Mouse (Mus musculus) naive thymus-derived CD4-positive, alpha-beta T cell, adult 2 months (primary cell): ENCODE results near the gene Mpv17l2.

ENCODE experiments used
- DNase-seq: peaks from one replicate; pipeline ENCODE4 v3.0.0-alpha.2; 2011; ENCODE audit warnings: low read depth

Mpv17l2 gene

DNA sequence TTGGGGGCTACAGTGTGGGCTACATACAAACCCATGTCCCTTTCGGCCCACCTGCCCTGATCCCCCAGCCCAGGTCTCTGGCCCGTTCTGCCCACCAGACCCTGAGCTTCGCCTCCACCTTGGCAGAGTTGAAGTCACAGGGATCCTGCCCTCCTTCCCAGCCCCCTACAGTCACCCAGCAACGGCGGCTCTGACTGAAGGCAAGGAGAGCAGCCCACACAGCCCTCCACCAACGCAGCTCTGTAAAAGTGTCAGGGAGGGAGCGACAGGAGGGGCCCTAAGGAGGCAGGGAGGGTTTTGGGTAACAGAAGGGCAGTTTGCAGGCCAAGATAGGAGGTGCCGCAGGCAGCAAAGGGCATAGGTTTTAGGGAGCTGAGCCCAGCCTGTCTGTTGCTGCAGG, 30.1 kb upstream of the Mpv17l2 start:
- no peak for DNase-seq

DNA sequence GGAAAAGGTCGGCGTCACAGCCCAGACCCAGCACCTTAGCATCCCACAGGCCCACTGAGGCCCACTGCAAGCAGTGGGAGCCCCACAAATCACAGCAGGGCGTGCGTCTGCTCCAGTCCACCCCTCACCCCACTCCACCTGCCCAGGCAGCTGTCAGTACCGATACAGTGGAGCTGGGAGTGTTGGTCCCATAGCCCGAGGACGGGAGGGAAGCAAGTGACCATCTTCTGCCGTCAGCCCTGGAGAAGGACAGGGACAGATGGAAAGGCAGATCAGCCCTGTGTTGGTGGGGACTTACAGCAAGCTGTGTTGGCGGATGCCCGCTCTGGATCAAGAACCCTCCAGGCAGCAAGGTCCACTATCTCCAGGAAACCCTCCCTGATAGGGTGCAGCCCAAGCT, 28.3 kb upstream of the Mpv17l2 start:
- DNase-seq, result no peak

DNA sequence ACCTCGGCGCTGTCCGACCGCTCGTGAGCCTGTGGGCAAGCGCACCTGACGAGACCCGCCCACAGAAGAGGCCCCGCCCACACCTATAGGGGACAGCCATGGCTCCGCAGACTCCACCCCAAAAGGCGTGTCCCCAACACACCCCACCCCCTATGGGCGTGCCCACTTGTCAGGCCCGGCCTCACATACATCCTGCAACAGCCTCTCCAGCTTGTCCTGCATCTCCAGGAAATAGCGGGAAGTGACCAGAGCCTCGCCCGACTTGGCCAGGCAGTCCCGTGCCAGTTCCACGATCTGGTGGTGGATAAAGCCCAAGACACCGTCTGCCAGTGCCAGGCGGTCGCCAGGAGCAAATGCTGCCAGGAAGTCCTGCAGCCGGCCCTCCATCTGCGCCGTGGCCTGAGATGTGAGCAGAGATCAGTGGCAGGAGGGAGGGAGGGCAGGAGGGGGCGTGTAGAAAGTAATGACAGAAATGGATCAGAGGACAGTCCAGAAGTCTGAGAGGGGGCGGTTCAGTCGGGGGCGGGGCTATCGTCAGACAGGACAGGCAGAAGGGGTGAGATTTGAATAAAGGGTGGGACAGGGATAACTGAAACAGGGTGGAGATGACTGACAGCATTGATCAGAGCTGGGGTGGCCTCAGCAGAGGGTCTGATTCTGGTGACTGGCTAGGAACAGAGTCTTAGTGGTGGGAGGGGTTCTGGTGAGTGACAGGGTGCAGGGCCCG, 27.4 kb upstream of the Mpv17l2 start:
- DNase-seq, result no peak

DNA sequence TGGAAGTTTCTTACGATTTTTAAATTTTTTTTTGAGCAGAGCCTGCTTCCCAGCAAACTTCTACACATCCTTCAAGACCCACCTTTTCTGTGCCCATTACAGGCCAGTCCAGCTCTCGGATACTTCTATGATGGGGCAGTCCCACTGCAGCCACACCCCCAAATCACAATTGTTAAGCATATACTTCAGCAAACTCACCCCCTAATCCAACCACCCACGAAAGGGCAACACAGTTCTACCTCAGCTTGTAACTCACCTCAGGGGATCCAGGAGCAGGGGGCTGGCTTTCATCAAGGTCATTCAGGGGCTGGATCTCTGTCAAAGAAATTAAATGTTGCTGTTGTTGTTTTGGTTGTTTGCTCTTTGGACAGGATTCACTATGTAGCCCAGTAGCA, 26.3 kb upstream of the Mpv17l2 start:
- no peak for DNase-seq

DNA sequence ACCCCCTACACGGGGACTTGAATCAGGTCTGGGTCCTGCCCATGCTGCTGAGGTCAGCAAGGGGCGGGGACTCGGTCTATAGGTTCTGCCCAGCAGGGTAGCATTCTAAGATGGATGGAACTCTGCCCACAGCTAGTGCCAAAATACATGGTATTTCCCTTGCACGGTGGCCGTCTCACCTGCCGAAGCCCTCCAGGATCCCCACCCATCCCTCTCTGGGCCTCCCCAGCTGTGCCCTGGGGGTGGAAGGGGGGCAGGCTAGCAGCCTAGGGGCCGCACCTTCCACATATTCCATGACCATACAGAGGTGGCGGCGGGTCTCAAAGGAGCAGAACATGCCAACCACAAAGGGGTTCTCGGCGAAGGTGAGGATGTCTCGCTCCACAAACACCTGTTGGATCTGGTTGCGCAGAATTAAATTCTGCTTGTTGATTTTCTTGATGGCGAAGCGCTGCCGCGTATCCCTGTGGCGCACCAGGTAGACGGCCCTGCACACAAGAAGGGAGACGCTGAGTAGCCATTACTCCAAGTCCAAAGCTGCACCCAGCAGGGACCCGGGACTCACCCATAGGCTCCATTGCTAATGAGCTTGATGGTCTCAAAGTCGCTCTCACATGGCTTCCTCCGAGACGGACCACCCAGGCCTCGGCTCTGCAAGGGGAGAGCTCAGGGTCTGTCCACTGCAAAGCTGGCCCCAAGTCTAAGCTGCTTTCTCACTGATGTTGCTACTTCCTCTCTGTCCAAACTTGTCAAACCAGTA, 25.7 kb upstream of the Mpv17l2 start:
- DNase-seq, result no peak

DNA sequence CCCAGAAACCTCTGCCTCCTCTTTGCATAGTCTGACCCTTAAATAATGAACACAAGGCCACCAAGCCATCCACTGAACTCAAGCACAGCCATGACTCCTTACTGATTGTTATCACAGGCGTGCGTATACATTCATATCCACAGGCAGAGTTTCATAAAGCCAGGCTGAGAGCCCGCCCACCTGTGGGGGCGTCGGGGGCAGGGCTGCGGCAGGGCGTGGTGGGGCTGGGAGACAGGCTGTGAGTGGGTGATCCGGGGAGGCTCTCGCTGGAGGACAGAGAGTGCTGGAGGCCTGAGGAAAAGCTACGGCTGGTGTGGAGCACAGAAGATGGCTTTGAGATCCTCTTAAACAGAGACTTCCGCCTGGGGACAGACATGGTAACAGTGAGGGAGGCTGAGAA, 19.3 kb upstream of the Mpv17l2 start:
- DNase-seq, result no peak

DNA sequence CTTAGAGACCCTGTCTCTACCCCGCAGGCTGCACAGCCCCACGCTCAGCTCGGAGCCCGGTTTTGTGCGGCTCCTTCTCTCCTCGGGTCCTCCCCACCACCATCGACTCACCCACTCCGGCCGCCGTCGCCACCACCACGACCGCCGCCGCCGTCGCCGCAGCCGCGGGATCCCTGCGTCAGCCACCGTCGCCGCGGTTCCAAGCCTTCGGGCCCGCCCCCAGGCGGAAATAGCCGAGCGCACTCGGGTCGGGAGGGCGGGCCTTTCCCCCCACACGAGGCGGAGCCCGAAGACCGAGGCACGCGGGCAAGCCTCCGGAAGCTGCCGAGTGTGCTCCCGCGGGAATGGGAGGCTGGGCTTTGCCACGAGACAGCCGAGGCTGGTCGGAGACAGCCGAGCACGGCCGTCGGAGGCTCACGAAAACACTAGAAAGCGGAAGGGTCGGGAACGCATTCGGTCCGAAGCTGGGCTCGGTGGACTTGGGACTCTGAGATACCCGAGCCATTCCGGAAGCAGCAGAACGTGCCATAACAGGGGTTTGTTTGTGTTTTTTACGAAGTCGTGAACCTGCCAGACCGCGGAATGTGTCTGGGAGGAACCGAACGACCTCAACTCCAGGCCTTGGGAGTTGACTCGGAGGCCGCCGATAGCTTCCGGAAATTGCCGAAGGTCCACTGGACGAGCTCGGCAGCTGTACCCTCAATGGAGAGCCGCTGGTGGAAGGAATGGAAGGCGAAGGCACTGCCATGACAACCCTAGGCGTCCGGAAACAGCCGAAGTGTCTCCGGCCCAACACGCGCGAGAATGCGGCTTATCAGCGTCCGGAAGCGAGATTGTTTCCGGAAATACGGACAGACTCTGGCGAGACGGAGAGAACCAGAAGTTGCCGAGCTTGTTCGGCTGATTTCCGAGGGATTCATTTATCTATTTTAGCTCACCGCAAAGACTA, 16.0 kb upstream of the Mpv17l2 start, which contains the start of gene Pik3r2:
Gene Pik3r2, minus strand, starts transcription at position 218 of the 949 bp plus-strand sequence.
- DNase-seq, result peak; percentile 98

DNA sequence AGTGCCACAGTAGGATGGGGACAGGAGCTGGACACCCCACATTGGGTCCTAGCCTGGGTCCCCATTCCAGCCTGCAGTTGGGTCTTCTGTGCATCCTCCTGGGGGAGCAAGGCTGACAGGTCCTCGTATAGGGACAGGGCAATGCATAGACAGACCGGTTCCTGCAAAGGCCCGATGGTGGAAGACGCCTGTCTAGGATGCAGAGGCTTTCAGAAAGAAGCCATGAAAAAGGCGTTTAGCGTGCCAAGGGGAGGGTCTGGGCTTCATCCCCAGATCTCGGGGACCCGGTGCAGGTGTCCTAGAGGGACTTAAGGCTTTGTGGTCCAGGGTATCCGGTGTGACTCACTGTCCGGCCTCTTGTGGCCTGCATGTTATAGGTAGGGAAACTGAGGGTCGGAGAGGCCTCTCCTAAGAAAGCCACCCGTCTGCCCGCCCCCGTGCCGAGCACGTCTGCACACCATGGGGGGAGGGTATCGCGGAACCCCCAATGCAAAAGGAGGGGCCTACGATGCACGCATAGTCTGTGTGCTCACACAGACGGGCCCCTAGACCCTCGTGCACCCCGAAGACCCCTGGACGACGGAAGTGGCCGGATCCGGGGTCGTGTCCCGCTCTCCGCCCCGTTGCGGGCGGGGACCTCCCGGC, 15.2 kb upstream of the Mpv17l2 start:
- DNase-seq, result peak; percentile 55

DNA sequence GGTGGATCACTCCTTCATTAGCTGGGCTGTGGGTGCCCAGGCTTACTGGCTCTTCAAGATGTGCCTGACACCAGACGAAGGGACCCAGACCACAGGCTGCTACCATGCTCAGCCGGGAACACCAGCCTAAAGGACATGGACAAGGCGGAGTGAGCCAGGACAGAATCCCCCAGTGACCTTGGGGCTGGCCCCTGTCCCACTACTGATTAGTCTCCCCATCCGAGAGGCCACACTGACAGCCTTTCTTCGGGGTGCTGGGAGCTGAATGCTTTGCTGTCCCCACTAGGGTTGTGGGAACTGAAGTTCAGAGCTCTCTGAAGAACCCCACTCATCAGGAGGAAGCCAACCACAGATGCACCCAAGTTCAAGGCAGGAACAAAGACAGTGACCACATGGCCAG, 14.5 kb upstream of the Mpv17l2 start:
- DNase-seq, result no peak

DNA sequence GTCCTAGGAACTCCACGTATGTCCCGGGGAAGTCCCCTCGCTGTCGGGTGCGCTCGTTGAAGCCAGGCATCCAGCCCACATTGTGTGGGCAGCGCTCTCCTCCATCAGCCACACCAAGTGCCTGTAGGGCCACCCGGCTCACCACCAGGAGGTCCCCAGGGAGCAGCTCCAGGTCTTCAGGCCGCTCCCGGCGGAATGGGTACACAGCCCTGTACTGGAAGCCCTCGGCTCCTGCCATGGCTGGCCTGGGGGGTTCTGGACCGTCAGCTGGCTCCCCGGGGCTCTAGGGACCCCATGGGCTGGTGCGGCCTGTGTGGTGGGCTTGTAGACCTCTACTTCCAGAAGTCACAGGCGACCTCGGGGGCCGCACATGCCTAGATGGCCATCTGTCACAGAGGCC, 14.0 kb upstream of the Mpv17l2 start:
- DNase-seq, result no peak

DNA sequence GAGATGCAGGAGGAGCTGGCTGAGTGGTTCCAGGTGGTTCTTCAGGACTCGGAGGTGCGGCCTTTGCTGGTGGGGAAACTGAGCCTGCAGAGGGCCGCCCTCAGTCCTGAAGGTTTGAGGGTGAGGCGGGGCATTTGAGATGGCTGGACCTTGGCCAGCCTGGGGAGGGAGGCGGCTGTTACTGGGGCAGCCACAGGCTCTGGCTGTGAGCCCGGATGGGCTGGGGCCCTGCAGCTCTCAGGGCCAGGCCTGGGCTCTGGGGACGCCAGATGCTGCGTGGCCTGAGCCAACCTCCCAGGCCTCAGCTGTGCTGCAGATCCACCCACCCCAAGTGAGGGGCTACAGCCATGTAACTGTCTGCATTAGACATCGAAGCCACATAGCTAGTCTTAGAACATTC, 13.1 kb upstream of the Mpv17l2 start:
- no peak for DNase-seq

DNA sequence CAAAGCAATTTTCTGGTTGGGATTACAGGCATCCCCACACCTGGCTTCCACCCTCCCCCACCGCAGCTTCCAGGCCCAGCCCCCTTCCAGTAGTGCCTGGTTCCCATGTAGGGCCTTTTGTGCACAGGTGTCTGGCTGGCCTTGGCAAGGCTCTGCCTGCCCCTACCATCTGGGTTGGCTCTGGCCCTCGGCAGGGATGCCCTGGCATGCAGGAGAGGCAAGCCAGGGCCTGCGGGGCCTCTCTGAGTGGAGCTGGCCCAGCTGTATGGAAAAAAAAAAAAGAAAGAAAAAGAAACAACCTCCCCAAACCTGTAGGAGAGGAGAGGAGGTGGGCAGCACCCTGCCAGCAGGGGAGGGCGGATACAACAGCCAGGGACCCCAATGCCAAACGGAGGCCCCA, 12.7 kb upstream of the Mpv17l2 start:
- DNase-seq, result no peak

DNA sequence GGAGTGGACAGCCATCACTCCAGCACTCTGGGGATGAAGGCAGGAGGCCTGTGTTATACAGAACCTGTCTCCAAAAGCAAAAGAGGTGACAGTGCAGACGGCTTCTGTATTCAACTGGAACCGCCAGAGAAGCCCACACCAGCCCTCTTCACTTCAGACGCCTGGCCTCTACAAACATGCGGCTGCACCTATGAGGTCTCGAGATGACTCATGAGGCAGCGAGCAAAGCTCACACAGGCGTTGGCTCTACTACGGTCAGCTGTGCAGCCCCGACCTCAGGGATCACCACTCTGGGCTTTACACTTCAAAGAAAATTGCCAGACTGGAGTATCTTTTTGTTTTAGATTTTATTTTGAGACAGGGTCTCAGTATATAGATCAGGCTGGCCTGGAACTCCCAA, 12.1 kb upstream of the Mpv17l2 start:
- no peak for DNase-seq

DNA sequence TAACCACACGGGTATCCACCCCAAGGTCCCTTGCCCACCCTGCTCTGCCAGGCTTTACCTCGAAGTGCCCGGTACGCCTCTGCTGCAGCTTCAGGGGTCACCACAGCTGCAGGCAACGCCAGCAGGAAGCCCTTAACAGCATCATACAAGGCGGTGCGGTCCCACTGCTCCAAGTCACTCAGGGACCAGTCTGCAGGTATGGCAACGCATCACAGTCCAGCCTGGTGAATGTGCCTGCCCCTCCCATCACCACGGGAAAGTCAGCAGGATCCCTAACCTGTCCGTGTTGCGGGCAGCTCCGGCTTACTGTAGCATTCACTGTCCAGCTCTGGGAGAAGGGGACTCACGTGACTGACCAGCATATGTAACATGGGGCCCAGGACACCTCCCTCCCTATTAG, 11.3 kb upstream of the Mpv17l2 start:
- DNase-seq, result no peak

DNA sequence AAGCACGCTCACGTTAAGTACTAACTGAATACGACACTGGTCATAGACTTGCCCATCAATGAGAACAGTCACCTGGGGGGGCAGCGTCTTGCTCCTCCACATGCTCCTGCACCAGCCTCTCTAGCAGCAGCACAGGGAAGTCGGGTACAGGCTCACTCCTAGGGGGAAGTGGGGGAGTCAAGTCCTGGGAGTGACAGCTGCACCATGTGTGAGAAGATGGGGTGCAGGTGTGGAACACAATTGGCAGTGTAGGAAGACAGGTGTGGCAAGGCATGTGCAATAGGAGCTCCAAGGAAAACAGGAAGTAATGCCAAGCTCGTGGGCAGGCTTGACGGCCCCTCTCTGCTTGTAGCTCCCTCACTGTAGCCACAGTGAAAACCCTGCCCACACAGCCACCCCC, 10.5 kb upstream of the Mpv17l2 start:
- DNase-seq, result no peak

DNA sequence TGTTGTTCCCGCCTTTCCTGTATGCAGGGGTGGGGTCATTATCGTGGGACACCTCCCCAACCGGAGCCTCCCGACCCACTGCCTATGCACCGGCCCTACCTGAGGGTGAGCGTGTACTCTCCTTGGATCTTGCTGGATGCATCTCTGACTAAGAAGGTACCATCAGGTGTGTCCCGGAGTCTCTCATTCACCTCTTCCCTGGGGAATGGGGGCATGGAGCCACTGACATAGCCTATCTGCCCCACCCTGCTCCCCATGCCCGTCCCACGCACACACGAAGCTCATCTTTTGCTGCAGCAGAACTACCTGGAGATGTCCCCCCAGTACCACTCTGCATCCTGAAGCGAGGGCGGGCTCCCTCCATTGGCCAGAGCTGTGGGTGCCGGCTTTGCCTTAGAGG, 10.0 kb upstream of the Mpv17l2 start:
- DNase-seq, result no peak

DNA sequence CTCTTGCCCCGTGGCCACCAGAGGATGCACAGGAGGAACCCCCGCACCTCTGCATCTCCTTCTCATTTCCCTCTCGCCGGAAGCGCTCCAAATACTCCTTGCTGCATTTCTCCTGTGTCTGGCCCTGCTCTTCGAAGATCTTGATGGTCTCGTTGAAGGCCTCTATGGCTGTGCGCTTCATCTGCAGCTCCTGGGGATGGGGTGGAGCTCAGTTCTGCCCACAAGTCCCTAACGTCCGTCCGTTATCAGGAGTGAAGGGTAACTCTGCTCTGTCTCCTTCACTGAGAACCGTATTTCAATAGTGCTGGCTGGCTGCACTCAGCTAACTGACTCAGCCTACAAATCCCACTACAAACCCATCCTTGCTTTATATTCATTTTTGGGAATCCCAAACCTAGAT, 9.1 kb upstream of the Mpv17l2 start:
- DNase-seq, result no peak

DNA sequence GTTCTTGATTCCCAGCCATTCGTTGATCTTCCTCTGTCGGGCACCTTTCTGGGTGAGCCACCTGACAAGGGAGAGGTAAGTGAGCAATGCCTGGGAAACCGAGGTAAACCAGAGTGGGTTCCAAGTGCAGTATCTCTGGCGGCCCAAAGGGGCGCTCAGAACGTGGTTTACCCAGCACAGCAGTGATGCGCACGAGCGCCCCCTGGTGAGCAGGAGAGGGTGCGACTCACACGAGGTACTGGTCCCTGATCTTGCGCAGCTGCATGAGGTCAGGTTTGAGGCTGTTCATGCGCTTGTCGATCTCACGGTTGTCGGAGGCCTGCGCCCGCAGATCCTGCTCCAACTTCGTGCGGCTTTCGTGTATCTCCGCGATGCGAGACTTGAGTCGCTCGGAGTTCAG, 8.6 kb upstream of the Mpv17l2 start:
- peak; percentile 99 for DNase-seq

DNA sequence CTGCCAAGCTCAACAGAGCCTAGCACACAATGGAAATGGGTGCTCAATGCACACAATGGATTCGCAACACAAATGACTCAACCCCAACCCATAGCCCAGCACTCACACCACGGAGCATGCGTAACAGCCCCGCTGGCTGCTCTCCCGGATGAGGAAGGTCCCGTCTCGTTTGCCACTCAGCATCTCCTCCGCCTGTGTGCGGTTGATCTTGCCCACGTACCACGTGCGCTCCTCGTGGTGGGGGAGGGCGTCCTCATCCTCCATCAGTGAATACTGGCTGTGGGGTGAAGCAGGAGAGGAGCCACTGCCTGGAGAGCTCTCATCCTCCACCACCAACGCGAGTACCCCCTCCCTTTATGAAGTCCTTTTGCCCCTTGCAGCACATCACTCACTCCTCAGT, 8.2 kb upstream of the Mpv17l2 start:
- DNase-seq, result no peak

DNA sequence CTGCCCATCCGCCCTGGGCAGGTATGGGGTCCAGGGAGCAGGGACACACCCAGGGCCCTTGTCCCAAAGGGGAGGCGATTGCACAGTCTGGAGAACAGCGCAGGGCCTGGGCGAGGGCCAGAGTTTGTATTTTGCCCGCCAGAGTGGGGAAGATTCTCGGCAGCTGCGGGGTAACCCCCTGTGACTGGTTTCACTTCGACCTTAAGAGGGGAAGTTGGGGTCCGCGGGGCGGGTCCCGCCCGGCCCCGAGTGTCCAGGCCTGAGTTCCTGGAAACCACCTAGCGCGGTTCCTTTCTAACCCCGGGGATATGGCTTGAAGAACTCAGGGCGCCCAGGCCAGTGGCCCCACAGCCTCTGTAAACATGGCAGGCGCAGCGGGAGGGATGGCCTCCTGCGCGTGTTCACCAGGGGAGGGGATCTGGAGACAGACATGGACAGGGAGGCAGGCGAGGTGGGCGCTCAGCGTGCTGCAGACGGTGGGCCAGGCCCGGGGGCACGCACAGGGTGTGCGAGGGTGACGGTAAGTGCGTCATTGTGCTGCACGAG, 7.6 kb upstream of the Mpv17l2 start:
- no peak for DNase-seq

DNA sequence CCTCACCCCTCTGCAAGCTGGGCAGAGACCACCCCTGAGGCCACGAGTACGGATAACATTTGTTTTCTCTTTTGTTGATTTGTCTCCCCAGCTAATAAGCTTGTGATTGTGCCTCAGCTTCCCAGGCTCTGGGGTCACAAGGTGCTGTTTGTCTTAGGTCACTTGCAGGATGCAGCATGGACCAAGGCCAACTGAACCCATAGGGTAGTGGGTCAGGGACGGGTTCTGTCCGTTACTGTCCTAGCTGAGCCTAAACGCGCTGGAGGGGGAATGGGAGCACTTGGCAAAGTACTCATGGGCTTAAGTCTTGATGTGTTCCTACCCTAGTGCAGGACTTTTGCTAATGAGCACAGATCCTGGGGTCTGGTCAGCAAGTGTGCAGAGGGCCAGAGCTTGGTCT, 6.8 kb upstream of the Mpv17l2 start:
- no peak for DNase-seq
